Mouse (Mus musculus) small intestine, adult 2 months (tissue): Measurements from ENCODE around the gene Spon1.

Experiments
- CTCF ChIP-seq: fragments of 200-500 bp; IDR thresholded peaks from 2 replicates; pipeline ENCODE4 v1.5.1; 2012; ENCODE audit warnings: low read depth, mild to moderate bottlenecking, control low read depth, inconsistent platforms, low read length, moderate library complexity, mixed read lengths; ENCODE audit not compliant: insufficient replicate concordance, insufficient read length; ENCODE audit errors: extremely low read depth
- POLR2A ChIP-seq: fragments of 200-500 bp; IDR thresholded peaks from 2 replicates; pipeline ENCODE4 v1.6.1; 2012; ENCODE audit warnings: low read depth, mild to moderate bottlenecking, control low read depth, inconsistent platforms, low read length, moderate library complexity

DNA sequence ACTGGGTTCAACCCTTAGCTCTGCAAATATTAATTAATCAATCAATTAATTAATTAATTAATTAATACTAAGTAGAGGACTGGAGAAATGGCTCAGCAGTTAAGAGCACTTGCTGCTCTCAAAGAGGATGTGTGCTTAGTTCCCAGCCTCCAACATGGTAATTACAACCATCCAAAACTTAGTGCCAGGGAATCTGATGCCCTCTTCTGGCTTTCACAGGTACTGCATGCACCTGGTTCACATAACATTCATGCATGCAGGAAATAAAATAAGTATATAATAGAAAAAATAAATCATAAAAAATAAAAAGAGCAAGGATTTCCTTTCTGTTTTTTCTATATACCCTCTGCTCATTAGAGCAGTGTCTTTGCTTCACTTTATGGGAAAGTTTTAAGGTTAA is 132.6 kb downstream of the Spon1 start:
- TF ChIP-seq CTCF (no peak), POLR2A (no peak)
